Mouse (Mus musculus): Measurements from ENCODE around the gene Ctsz. TPM values are rescaled to one million over a fixed set of nuclear protein-coding genes. Genes with fewer than 3 reads are reported as not detected.

Gene Ctsz
- 10 to 100 TPM; 24.3 to 25.0 TPM for total RNA-seq (2021)
- long read RNA-seq, experiment 1, transcript Ctsz-201 (6 exons, 1,441 nt): major isoform, 35 of 38 reads
- long read RNA-seq, experiment 1, partial matches to known transcripts: 2 of 38 reads
- long read RNA-seq, experiment 1, other reads (novel, unspliced or antisense): 1 of 38 reads
- long read RNA-seq, experiment 2, transcript Ctsz-201 (6 exons, 1,441 nt): major isoform, 23 of 27 reads
- long read RNA-seq, experiment 2, partial matches to known transcripts: 4 of 27 reads
- long read RNA-seq, experiment 2, other reads (novel, unspliced or antisense): 0 of 27 reads

DNA sequence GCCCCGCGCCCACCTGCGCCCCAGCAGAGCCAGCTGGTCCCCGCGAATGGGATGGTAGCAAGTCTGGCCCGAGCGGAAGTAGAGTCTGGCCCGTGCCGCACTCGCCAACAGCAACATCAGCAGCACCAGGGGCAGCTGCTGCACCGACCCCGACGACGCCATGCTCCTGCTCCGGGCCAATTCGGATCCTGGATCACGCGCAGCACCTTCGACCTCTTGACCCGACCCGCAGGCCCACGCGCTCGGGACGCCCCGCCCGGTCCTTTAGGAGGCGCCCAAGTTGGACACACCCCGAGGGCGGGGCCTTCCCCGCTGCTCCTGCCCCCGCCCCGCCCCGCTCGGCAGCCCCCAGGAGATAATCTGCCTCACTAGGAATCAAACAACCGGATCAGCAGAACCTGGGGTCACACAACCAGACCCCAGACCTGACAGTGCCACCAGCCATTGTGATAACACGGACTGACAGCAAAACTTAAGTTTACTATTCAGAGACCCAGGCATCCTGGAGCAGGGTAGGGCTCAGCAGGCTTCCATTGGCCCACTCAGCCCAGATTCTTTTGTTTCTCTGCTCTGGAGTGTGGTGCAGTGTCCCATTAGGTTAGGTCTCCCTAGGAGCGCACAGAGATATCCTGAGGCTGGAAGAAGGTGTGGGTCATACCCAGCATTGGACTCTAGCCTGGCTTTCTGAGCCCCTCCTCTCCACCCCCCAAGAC lies at the start of gene Ctsz:
Gene Ctsz (minus strand): TSS at position 303 of the 713 bp plus-strand sequence.
- peak; percentile 89 for DNase-seq
- H3K27ac ChIP-seq: peak within 1 kb of the TSS; percentile 86
- intact Hi-C loops (cut with DNase I): no loop called here
- no peak for TF ChIP-seq CTCF (IDR thresholded peaks at IDR 0.05)
- peak within 1 kb of the TSS; percentile 86 for H3K4me3 ChIP-seq

- intact Hi-C loops (cut with DNase I): no loop called here
- Histone ChIP-seq H3K27ac (no peak overlapping the region), H3K4me3 (no peak overlapping the region)
- no peak for DNase-seq
- no peak for TF ChIP-seq CTCF (IDR thresholded peaks at IDR 0.05)
These were observed 48.2 kb upstream of the Ctsz start for GRCm38 (mm10) chr2:174487005-174487404.

DNA sequence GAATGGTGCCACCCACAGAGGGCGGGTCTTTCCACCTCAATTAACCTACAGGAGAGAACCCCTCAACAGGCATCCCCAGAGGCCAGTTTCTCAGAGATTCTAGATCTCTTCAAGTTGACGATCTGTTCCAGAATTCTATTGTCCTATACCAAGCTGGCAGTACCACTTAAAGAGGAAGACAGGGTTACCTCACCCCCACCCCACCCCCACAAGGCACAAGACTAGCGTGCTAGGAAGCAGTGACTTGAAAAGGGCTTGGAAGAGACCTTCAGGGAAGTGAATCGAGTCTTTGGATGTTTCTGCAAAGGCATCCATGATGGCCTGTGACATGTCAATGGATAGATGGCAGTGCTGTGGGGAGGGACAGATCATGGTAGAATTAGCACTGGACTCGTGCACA lies 39.9 kb upstream of the Ctsz start:
- intact Hi-C loops (cut with DNase I): no loop called here
- TF ChIP-seq CTCF (IDR thresholded peaks at IDR 0.05): no peak
- Histone ChIP-seq H3K4me3 (no peak overlapping the region), H3K27ac (no peak overlapping the region)
- DNase-seq: no peak

- H3K27ac ChIP-seq: no peak overlapping the region
- intact Hi-C loops (cut with DNase I): no loop called here
- no peak for DNase-seq
- H3K4me3 ChIP-seq: no peak overlapping the region
- no peak for TF ChIP-seq CTCF (IDR thresholded peaks at IDR 0.05)
These were observed 38.9 kb upstream of the Ctsz start for GRCm38 (mm10) chr2:174477543-174478319.

- DNase-seq: no peak
- intact Hi-C loops (cut with DNase I): no loop called here
- Histone ChIP-seq H3K27ac (peak overlapping the region; percentile 94), H3K4me3 (peak overlapping the region; percentile 98)
- no peak for TF ChIP-seq CTCF (IDR thresholded peaks at IDR 0.05)
These were observed 34.7 kb upstream of the Ctsz start for GRCm38 (mm10) chr2:174473550-174473927.

DNA sequence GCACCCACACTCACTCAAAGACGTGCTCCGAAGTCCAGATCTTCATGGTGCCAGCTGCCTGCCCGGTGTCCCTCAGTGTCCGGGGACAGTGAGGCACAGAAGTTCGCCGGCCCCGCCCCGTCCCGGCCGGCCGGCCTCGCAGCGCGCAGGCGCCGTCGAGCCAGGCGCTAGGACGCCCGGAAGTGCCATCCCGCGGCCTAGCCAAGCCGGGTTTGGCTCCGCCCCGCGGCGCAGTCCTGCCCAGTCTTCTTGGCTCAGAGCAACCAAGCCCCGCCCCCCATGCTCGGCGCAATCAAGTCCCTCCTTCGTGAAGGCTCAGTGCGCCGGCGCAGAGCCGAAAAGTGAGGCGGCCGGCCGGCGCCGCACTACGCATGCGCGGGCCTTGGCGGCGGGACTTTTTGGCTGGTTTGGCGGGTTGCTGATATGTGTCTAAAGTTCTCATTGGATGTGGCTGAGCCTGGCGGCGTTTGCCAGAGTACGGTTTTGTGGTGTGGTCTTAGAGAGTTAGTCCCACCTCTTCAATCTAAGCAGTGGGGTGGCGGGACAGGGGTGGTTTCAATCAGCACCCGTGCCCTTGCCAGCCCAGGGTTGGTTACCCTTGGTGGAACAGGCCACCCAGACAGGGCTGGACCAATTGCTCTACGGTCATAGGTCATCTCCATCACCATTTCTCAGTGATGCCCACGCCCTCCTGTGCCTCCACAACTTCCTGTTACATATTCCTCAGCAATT lies 34.1 kb upstream of the Ctsz start, which contains the start of gene Prelid3b:
Gene Prelid3b (minus strand): TSS at position 264 of the 732 bp plus-strand sequence.
- TF ChIP-seq CTCF (IDR thresholded peaks at IDR 0.05): no peak
- peak within 1 kb of the TSS; percentile 94 for H3K27ac ChIP-seq
- H3K4me3 ChIP-seq: peak within 1 kb of the TSS; percentile 98
- peak; percentile 100 for DNase-seq
- intact Hi-C loops (cut with DNase I): no loop called here

DNA sequence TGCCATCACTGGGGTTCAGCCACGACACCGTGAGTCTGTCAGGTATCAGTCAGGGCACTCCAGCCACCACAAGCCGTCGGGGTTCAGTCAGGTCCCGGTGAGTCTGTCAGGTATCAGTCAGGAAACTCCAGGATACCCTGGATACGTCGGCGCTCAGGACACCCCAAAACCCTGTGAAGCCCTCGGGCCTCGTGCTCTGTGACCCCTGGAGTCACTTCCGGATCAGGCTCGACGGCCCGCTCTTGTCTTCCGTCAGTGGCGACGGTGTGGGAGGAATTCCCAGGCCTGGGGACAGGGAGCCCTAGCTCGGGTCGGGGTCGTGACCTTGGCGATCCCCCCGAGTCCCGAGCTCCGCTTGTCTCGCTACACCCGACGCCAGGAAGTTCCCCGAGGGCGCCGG lies 33.6 kb upstream of the Ctsz start:
- DNase-seq: no peak
- Histone ChIP-seq H3K4me3 (peak overlapping the region; percentile 98), H3K27ac (peak overlapping the region; percentile 94)
- no peak for TF ChIP-seq CTCF (IDR thresholded peaks at IDR 0.05)
- intact Hi-C loops (cut with DNase I): no loop called here

DNA sequence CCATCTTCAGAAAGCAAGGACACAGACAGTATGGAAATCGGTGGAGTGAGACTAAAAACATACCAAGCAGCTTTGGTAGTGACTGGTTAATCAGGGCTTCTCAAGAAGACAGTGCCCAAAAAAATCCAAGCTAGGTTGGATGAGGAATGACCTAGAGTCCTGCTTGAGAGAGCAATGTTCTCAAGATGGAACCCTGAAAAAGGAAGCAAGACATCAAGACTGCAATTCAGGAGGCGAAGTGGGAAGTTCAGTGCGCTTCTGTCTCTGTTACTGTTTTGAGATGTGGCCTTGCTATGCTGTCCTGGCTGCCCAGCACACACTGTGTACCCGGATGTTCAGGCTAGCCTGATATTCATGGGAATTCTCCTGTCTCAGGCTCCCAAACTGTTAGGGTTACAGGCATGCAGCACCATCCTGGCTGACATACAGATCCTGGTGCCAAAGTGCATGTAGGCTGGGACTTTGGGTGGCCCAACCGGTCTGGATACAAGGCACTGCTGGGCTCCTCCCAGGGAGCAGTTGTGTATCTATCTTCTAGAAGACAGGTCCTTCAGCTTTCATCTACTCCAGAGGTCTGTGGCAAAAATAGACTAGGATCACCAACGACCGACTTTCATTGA lies 32.1 kb upstream of the Ctsz start:
- intact Hi-C loops (cut with DNase I): no loop called here
- no peak for DNase-seq
- no peak overlapping the region for H3K4me3 ChIP-seq
- TF ChIP-seq CTCF (IDR thresholded peaks at IDR 0.05): no peak
- H3K27ac ChIP-seq: no peak overlapping the region

DNA sequence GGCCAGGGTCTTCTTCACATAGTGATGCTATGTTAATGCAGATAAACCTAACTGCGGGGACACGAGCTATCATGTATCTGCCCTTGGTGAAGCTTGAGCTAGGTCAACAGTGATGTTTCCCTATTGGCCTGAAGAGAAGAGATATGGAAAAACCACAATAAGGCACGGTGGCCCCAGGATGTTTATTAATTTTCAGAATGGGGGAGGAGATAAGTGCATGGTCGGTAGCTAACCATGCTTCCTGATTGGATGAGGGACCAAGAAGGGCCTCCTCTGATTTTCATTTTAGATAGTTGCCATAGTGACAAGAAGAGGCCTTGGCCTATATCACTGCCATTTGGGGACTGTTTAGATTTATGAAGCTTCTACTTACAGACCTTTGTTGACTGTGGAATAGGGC lies 31.5 kb upstream of the Ctsz start:
- Histone ChIP-seq H3K4me3 (no peak overlapping the region), H3K27ac (no peak overlapping the region)
- no peak for DNase-seq
- intact Hi-C loops (cut with DNase I): no loop called here
- TF ChIP-seq CTCF (IDR thresholded peaks at IDR 0.05): no peak

- Histone ChIP-seq H3K27ac (peak within 1 kb of the TSS; percentile 98), H3K4me3 (peak within 1 kb of the TSS; percentile 88)
- DNase-seq: peak; percentile 98
- intact Hi-C loops (cut with DNase I): loop anchor here (1.0 to 10.0 kb wide), 2 partner anchors 135 to 391 kb away; no protein-coding TSS in a partner anchor
- no peak; the same call in 1 of the 2 replicates for TF ChIP-seq CTCF (IDR thresholded peaks at IDR 0.05)
These were observed 25.1 kb upstream of the Ctsz start, which contains the start of gene Atp5e for GRCm38 (mm10) chr2:174463789-174464523. Gene Atp5e, minus strand, starts transcription at chr2:174464105.

- no peak for DNase-seq
- TF ChIP-seq CTCF (IDR thresholded peaks at IDR 0.05): no peak
- Histone ChIP-seq H3K27ac (peak overlapping the region; percentile 98), H3K4me3 (peak overlapping the region; percentile 88)
- intact Hi-C loops (cut with DNase I): loop anchor here (10.0 kb wide), 1 partner anchor 391 kb away; no protein-coding TSS in a partner anchor
These were observed 24.5 kb upstream of the Ctsz start for GRCm38 (mm10) chr2:174463370-174463769.

Measured in gastrocnemius, adult 2 months (tissue).